Mouse (Mus musculus): ENCODE data around the gene Gm10322.

- TF ChIP-seq CTCF (conservative IDR thresholded peaks at IDR 0.05; ENCODE audit: low read length), result no peak
- no peak for TF ChIP-seq NANOG (IDR thresholded peaks at IDR 0.05; ENCODE audit: borderline replicate concordance, low read length)
Measured at GRCm38 (mm10) chr10:59656799-59657198, 40.9 kb downstream of the Gm10322 start.
